Mouse (Mus musculus) CD8-positive naive resting alpha-beta T cell, adult 2 months (primary cell): ENCODE measurements around the gene Galt.
"Not testable (repeated sequence)": the region's sequence is repeated elsewhere in the genome, so short reads cannot be mapped to it uniquely, and the experiment has no call there.

Experiments used
- DNase-seq, 2 experiments: peaks; one replicate each; pipeline ENCODE4 v3.0.0; 2022; ENCODE audit warnings: low read depth in 2 of 2, low spot score in 2 of 2

The Galt gene

DNA sequence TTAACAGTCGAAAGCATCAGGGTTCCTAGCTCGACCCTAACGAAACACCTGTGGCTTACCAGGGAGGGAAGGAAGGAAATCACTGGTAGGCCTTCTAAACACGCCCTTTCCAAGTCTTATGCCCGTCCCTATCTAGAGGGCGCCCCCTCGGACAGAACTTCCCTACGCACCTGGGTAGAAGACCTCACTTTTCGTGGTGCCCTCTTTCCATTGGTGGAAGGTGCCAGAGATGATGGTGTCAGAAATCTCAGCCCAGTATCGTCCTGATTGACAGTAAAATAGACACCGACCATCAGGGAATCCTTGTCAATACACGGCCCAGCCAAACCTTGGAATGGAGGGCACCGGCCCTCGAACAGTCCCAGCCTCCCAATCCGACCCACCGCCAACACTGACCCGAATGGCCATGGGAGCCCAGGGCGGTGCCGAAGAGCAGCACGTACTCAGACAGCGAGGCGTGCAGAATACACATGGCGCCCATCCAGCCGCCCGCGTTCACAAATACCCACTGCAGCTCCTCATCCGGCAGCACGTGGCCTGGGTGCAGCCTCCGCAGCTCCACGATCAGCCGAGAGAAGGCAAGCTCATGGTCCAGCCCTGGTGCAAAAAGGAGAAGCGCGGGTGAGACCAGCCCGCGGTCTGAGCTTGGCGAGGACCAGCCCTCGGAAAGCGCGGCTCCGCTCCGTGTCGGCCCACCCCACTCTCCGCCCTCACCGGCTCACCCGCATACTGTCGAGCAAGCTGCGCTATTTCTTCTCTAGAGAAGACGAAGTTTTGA is 14.5 kb upstream of the Galt start:
- DNase-seq: no peak

DNA sequence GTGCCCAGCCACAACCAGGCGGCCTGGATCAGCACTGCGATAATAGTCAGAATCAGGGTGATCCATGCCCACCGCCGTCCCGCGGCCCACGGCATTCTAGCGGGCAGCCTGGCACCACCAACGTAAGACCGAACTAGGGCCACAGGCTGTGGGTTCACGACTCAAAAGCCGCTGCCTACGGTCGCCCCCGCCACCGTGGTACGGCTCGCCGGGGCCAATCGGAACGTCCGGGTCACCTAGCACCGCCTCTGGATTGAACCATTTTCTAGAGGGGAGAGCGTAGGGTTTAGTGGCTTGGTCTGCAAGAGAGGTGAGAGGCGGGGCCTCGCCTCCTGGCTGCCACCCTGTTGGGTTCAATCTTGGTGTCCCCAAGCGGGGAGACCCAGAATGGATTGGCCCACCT is 13.9 kb upstream of the Galt start:
- peak; percentile 83 to 92 for DNase-seq

DNA sequence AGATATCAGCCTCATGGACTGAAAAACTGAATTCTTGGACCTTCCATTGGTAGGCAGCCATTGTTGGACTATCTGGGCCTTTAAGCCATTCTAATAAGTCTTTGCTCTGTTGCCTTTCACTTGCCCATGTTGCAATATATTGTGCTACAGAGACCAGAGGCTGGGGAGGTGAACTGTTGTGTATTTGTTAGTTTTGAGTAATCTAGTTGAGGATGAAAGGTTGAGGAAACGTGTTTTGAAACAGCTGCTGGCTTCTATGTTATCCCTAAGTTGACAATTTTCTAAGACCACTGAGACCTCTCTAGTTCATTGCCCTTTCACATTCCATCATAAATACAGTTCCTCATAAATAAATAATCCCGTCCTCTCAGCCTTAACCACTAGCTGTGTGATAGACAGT is 10.9 kb upstream of the Galt start:
- no peak for DNase-seq

DNA sequence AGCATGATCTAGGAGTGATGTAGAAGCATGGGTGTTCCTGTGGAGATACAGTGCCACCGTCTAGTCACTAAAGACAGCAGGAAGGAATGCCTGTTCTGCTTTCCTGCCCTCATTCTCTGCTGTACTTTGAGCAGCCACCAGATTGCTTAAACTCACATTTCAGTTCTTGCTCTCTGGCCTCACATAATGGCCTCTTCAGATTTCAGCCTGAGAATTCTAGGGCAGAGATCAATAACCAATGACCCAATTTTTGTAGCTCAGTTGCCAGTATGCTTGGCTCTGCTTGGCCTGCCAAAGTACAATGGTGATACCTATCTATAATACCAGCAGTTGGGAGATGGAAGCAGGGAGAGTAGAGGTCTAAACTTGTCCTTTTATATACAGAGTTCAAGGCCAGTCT is 10.0 kb upstream of the Galt start:
- DNase-seq: no peak

DNA sequence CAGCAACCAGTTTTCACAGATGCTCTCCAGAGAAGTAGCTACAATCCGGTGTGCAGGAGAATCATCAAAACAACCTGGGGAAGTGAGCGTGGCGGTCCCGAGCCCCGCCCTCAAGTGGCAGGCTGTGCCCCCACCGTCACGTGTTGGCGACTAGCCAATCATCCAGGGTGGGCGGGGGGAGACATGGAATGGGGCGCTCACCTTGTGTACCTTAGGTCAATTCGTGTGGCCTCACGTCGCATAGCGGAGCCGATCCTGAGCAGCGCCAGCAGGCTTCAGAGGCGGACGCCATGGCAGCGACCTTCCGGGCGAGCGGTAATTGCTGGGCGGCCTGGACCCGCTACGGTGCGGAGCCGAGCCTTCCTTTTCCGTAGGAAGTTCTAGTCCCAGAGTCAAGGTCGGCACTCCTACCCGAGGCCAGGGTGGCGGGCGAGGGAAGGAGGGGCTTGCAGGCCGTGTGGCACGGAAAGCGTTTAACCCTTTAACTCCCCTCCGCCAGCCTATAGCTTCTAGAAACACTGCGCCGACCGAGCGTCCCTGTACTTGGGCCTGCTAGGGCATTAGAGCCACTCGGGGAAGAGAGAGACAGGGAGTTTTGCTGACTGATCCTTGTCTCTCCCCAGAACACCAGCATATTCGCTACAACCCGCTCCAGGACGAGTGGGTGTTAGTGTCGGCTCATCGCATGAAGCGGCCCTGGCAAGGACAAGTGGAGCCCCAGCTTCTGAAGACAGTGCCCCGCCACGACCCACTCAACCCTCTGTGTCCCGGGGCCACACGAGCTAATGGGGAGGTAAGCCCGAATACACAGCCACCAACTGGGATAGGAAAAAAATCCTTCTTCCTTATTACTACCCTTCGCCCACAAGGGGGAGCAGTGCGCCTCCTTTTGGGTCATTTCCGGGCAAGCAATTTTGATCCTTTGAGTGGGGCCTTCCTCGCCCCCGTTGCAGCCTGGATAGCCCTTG is 594 bp downstream of the Galt start, which contains the start of gene Sigmar1:
Sigmar1 (minus strand) TSS at position 820 of the 968 bp plus-strand sequence.
- peak; percentile 84 to 93 for DNase-seq

DNA sequence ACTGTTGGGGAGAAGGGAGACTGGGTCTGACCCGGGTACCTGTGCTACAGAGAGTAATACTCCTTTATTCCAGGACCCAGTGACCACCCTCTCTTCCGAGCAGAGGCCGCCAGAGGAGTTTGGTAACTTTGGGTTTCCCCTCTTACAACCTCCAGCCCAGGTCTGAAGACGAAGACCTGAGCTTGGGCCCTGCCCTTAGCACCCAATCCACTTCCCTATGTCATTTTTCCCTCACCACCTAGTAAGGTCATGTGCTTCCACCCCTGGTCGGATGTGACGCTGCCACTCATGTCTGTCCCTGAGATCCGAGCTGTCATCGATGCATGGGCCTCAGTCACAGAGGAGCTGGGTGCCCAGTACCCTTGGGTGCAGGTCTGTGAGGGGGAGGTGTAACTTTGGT is 1.4 kb downstream of the Galt start:
- DNase-seq: no peak

DNA sequence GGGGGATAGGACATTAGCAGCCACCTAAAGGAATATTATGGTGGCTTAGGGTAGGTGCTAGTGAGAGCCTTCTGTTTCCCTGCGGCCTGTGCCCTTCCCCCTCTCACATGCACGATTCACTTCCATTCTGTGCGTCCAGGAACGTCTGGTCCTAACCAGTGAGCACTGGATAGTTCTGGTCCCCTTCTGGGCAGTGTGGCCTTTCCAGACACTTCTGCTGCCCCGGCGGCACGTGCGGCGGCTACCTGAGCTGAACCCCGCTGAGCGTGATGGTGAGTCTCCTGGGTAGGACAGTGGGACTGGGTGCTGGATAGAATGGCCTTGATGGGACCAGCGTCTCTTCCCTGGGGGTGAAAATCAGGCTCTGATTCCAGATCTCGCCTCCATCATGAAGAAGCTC is 2.3 kb downstream of the Galt start:
- DNase-seq: no peak

DNA sequence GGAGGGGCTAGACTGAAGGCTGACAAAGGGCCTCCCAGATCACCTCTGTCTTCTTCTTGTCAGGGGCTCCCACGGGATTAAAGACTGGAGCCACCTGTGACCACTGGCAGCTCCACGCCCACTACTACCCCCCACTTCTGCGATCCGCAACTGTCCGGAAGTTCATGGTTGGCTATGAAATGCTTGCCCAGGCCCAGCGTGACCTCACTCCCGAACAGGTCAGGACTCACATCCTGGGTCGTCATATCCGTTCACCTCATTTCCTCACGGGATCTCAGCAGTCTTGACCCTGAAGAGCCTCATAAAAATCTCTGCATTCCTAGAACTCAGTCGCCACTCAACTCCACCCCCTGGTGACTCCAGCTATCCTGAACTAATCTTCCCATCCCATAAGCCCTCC is 3.0 kb downstream of the Galt start:
- DNase-seq: no peak

DNA sequence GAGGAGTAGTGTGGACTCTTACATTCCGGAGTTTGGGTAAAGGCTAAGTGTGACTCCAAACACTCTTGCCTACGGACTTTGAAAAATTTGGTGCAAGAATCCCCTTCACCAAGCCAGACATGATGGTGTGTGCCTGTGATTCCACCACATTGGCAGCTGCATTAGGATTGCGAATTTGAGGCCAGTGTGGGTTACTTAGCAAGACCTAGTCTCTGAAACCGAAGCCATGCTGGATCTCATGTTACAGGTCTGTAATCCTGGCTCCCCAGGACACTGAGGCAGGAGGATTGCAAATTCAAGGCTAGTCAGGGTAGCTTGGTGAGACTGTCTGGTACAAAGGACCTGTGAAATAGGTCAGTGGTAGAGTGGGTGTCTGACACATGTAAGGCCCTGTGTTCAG is 3.7 kb downstream of the Galt start:
- no peak for DNase-seq

DNA sequence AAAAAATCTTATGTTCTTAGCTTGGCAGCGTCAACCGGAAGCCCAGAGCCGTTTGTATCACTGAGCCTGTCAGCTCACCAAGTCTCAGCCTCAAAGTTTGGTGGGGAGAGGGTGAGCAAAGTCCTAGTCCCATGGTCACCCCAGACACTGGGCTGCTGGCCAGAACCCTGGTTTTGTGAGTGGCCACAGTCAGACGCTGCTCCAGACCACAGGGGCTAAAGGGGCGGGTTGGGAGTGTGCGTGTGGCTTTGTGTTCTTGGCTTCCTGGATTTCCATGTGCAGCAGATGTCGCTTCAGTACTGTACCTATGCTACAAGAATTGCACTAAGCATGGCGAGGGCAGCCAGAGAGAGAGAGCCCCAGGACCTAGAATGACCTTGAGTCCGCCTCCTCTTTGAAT is 4.2 kb downstream of the Galt start:
- no peak for DNase-seq

DNA sequence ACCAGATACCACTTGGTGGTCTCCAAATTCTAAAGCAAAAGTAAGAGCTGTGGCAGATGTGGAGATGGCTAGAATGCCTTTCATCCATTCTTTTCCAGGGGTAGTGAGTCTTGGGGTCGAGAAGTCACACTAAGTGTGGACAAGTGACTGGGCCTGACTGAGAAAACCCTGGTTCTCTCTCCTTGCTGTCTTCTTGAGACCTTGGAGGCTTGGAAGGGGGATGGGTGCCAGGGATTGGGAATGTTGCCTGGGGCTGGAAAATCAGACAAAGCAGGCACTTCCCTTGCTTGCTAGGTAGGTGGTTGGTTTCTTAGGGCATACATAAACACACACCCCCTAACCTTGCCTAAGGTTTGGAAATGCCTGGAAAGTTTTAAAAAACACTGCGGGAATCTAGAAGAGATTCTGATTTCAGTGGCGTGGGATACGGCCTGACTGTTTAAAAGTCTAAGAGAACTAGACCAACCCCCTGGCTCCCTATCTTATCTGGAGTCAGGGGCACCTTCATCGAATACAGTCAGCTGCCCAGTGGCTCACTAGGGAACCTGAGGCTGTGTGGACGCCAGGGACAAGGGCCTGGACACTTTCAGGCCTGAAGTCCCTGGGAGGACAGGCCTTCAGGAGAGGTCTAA is 4.7 kb downstream of the Galt start:
- DNase-seq: no peak

DNA sequence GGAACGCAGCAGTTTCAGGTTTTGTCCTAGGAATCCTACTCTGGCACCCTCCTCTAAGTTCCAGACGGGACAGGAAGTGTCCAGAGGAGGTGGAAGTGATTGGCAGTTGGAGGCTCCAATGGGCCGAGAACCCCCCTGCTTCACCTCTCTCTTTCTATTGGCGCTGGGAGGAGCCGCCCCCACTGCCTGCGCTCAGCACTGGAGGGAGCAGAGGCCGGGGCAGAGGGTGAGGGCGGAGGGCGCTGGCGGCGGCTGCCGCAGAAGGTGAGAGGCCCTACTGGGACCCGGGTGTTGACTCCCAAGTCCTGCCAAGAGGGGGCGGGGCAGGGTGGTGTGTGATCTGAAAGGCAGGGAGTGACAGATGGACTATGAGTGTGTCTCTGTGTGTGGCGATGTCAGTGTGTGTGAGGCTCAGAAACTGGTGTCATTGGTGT is 5.3 kb downstream of the Galt start:
- DNase-seq: no peak

DNA sequence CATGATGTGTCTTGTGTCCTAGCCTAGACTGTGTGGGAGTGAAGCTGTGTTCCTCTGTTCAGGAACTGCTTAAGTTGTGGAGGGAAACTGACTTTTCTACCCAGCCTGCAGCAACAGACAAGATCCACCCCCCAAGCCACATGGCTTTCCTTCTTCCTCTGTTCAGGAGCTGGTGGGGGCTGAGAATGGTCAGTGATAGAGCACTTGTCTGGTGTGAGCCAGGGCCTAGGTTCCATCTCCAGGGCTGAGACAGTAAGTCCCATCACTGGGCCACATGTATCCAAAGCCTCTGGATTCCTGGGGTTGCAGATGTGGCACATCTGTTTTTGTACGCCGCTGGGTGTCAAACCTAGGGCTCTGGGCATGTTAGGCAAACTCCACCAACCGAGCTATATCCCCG is 5.9 kb downstream of the Galt start:
- DNase-seq: no peak

DNA sequence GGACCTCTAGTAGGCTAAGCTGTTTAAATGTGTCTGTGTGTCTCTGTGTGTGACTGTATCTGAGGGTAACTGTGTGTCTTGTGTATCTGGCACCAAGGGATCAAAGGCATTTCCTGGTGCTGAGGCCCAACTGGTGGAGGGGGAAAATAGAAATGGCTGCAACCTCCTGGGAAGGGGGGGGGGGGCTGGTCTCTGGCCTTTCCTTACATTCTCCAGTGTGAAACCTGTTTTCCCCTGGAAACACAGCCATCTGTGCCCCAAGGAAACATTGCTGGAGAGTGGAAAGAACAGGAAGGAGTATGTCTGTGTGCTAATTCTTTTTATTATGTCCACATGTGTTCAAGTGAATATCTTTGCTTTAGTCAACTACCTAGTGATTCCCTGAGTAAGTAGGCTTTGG is 6.7 kb downstream of the Galt start:
- no peak for DNase-seq

DNA sequence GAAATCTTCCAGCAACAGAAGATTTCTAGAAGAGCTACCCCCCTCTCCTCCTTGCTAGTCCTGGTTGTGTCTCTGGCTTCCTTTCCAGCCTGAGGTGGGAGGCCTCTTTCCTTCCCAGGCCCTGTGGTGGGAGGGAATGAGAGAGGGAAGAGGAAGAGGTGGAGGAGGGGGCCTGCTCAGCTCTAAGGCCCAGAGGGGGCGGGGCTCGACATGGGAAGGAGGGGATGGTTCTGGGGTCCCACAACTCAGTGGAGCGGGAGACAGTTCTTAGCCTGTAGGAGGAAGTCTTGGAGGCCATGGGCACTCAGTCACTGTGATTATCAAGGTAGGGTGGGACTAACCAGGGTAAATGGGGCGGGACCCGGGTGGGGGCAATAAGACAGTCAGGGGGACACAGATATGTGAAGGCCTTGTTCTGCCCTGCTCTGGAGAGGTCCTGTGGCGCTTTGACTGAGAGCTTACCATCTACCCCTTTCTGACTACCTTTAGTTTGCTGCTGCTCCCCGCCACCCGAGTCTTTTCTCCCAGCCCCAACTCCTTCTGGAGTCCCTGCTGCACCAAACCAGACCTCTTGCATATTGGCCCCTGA is 7.2 kb downstream of the Galt start:
- no peak for DNase-seq

DNA sequence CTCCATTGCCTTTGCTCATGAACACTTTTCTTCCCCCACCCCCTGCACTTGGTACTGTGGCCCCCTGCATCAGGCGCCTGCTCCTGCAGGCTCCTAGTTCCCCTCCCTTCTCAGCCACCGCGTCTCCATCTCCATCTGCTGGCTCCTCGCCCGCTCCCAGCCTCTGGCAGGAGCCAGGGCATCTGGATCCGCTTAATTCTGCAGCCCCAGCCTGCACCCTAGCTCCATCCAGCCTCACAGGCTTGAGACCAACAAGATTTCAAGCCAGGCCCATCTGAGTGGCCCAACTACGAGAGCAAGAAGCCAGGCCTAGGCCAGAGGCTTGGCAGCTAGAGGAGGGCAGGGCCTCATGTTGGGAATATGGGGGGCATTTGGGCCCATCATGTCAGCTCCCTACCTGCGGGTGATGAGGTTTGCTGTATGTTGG is 7.7 kb downstream of the Galt start:
- DNase-seq: not testable (repeated sequence)

DNA sequence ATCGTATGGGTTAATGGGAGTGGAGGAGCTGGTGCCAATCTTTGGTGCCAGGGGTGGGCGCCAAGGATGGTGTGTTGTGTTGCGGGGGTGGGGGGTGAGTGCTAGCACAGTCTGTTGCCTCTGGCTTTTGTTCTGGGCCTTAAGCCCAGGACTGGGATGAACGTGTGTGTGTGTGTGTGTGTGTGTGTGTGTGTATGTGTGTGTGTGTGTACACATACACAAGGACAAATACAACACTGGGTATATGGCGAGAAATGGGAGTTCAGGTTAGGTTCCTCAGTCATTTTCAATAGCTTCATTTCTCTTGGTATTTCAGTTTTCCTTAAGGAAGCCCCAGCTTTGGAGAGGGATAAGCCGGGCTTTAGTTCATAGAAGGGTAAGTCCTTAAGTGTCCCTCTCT is 8.1 kb downstream of the Galt start:
- DNase-seq: not testable (repeated sequence)

DNA sequence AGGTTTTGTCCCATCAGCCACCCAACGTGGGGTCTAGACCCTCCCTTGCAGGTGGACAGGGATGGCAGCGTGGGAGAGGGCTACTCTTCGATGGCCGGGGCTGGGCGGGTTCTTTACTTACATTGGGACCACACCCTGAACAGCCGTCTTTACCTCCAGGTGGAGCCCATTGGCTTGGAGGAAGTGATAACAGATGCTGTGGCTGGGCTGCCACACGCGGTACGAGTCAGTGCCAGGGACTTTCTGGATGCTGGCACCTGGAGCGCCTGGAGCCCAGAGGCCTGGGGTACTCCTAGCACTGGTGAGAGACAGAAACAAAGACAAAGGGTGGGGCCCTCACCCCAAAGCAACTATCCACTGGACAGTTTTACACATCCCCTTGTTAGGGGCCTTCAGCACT is 12.3 kb downstream of the Galt start:
- DNase-seq: not testable (repeated sequence)

DNA sequence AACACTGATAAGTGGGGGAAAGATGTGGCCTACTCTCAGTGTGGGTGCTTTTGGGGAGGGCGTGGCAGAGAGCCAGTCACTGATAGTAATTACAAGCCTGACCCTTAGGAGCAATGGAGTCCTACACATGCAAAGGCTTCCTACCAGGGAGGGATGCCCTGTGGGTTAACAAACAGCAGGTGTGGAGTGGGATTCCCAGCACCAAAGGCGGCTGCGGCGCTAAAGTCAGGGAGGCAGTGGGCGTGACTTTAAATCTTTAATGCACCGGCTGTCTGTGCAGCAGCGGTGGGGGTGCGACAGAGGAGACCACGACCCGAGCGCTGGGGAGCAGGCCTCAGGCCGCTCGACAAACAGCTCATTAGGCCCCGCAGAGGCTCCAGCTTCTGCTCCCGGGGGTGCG is 17.9 kb downstream of the Galt start:
- not testable (repeated sequence) for DNase-seq

DNA sequence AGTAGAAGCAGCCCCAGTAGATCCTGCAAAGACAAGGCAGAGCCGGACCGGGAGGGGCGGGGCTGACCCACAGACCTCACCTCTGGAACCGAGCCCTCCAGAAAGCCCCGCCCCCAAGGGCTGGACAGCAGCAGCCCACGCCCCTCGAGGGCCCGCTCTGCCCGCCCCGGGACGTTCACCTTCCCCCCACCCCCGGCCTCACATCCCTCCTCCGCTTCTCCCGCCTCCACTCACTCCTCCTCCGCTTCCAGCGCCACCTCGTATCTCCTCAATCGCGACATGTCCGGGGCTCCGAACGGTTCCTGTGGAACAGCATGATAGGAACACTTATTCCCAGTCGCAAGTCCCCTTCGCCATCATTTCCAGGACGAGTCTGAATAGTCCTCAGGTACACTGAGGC is 18.5 kb downstream of the Galt start:
- peak; percentile 28 to 39 for DNase-seq

DNA sequence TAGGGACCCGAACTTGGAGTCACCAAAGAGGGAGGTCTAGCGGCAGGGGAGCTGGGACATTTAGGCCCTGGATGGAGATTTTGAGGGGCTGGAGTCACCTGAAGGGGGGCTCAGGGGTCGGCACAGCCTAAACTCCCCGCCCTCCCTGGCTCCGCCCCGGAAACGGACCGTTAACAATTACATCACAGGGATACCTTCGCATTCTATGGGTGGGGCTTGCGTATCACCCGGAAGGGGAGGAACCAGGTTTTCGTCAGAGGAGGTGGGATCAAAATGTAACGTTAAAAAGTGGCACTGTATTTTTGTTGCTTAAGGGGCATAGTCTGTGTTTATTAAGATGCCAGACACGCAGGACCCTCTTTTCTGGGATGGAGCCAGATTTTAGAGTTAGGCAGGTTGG is 19.0 kb downstream of the Galt start, which contains the start of gene Ccl27a:
Ccl27a (minus strand) TSS at position 246 of the 400 bp plus-strand sequence.
- DNase-seq: peak; percentile 73 to 83
